In the genomic region with DNA sequence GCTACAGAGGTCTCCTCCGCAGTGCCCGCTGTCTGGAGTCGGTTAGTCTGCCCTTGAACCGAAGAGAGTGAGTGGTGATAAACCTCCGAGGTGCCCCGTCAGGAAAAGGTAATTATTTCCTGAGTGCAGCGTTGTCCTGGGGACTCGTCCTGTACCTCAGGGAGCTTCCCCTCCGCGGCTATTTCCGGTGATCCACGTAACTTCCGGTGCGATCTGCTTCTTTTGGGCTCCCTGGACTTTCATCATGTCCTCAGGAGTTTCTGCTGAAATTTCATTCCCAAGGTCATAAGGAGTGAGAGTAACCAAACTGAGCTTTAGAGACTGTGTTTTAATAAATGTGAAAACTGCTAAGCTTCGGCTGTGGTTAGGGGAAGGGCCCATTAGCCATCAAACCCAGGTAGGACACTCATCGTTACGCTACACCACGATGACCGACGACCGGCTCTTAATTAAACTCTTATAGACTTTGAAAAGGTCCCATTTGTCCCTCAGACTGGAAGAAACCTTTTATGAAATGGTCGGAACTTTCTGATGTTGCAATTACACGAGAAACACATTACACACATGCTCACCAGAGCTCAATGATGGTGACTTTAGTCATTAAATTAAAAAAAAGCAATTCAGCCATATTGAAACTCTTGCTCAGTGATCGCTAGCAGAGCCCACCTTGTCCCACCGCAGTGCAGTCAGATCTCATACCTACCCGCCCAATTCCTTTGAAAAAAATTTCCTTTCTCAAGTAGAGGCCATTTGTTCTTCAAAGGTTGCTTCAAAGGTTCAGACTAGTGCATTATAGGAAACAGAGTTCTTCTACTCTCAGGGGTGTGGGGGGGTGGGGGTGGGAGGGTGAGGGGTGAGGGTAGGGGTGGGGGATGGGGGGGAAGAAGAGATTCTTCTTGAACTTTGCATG, we compare ENCODE assay signal across 7 mouse cellular contexts.
DNase-seq lines count a peak whose midpoint lies in the region; ATAC-seq and TF ChIP-seq lines count a peak whose summit lies in the region.

No protein-coding gene starts in this region.

- H3K9me3 ChIP-seq in CH12.LX (replicated peaks; ENCODE audit: low read length), result no peaks in the 10 kb centered on the region
- no peaks in the 10 kb centered on the region for H3K9me3 ChIP-seq in liver, embryonic 12.5 days (replicated peaks)
- no peaks in the 10 kb centered on the region for H3K9me3 ChIP-seq in forebrain, embryonic 10.5 days

- in situ Hi-C loops in CH12.LX (cut with MboI; ENCODE audit: low pct_ligation_motif_present, low pct_unique_long_range_greater_than_20kb, low sequenced_read_pairs), result no loop called here

- TF ChIP-seq EP300 in CH12.LX (IDR thresholded peaks at IDR 0.05; ENCODE audit: low read length), result no peak

- TF ChIP-seq POLR2A in CH12.LX (IDR thresholded peaks at IDR 0.05; ENCODE audit: low read depth, low read length), result no peak

- WGBS in liver, embryonic 12.5 days (ENCODE audit: insufficient replicate concordance), result 42% methylated on average over 26 of the region's 26 CpGs
- 81% methylated on average over 26 of the region's 26 CpGs for WGBS in forebrain, embryonic 10.5 days

- H3K4me1 ChIP-seq in CH12.LX (ENCODE audit: control insufficient read depth in 1 of 2, insufficient read depth in 2 of 2), result peaks cover 29 to 53% of the 10 kb centered on the region in 2 experiments
- peaks cover 15% of the 10 kb centered on the region for H3K4me1 ChIP-seq in liver, embryonic 12.5 days
- no peaks in the 10 kb centered on the region for H3K4me1 ChIP-seq in forebrain, embryonic 10.5 days

- peak overlapping the region; percentile 35; the same call in 1 of the 2 replicates for H3K9ac ChIP-seq in CH12.LX (ENCODE audit: insufficient read depth, low read depth)
- H3K9ac ChIP-seq in liver, embryonic 12.5 days, result no peak overlapping the region

- peak overlapping the region; percentile 48 for H3K4me2 ChIP-seq in CH12.LX (ENCODE audit: insufficient read depth, low read depth, poor library complexity, severe bottlenecking)
- peak overlapping the region; percentile 52 for H3K4me2 ChIP-seq in liver, embryonic 12.5 days

- no peaks in the 10 kb centered on the region for H3K36me3 ChIP-seq in CH12.LX (replicated peaks in 1 of 2; ENCODE audit: control insufficient read depth in 1 of 2, insufficient read depth in 1 of 2, low read length in 1 of 2)
- no peaks in the 10 kb centered on the region for H3K36me3 ChIP-seq in liver, embryonic 12.5 days
- no peaks in the 10 kb centered on the region for H3K36me3 ChIP-seq in forebrain, embryonic 10.5 days (replicated peaks)

- no peaks in the 10 kb centered on the region for H3K27me3 ChIP-seq in CH12.LX (replicated peaks)
- no peaks in the 10 kb centered on the region for H3K27me3 ChIP-seq in liver, embryonic 12.5 days (replicated peaks)
- H3K27me3 ChIP-seq in forebrain, embryonic 10.5 days (ENCODE audit: poor library complexity, severe bottlenecking), result no peaks in the 10 kb centered on the region

- peak; percentile 83 for DNase-seq in CD4-positive, CD25-positive, alpha-beta regulatory T cell, adult 2 months (ENCODE audit: low read depth, low spot score)
- DNase-seq in CH12.LX (ENCODE audit: extremely low read depth), result peak; percentile 78
- DNase-seq in spleen, adult 12 weeks (ENCODE audit: low spot score), result peak; percentile 21
- DNase-seq in cerebellum, postnatal 14 days, result no peak
- DNase-seq in forebrain, embryonic 10.5 days (ENCODE audit: extremely low spot score, low spot score), result no peak

- H3K4me3 ChIP-seq in CH12.LX (replicated peaks in 1 of 3; ENCODE audit: low read depth in 2 of 3, low read length in 2 of 3, poor library complexity in 1 of 3), result peak overlapping the region in 1 of 3 experiments; percentile 35
- peak overlapping the region; percentile 26 for H3K4me3 ChIP-seq in liver, embryonic 12.5 days
- no peak overlapping the region for H3K4me3 ChIP-seq in forebrain, embryonic 10.5 days

- dilution Hi-C loops in CH12.LX (cut with MboI; ENCODE audit: extremely low pct_ligation_motif_present, extremely low pct_unique_long_range_greater_than_20kb, low sequenced_read_pairs), result no loop called here

- no peaks in the 10 kb centered on the region for H3K79me2 ChIP-seq in CH12.LX (replicated peaks; ENCODE audit: control insufficient read depth, extremely low read depth, insufficient read depth, poor library complexity, severe bottlenecking)

- 0 out of 2 replicates have a peak overlapping the region, but pooled peaks have one; percentile 15 for H3K27ac ChIP-seq in CH12.LX (ENCODE audit: insufficient read depth, low read depth)
- no peak overlapping the region for H3K27ac ChIP-seq in liver, embryonic 12.5 days
- no peak overlapping the region for H3K27ac ChIP-seq in forebrain, embryonic 10.5 days

- TF ChIP-seq CTCF in CH12.LX (conservative IDR thresholded peaks at IDR 0.05 in 1 of 2, IDR thresholded peaks at IDR 0.05 in 1 of 2; ENCODE audit: low read depth in 2 of 2, low read length in 2 of 2), result no peak

- no peak; the same call in 1 of the 2 replicates for TF ChIP-seq RAD21 in CH12.LX (IDR thresholded peaks at IDR 0.05; ENCODE audit: low read depth, low read length)

- ATAC-seq in liver, embryonic 12.5 days, result no peak
- no peak for ATAC-seq in erythroid progenitor cell, adult 5-6 weeks (replicated peaks; ENCODE audit: low FRiP score, poor library complexity, severe bottlenecking)

TF ChIP-seq in CH12.LX, 34 proteins besides CTCF, POLR2A, EP300 and RAD21:
- no peak for TF ChIP-seq KAT2A (IDR thresholded peaks at IDR 0.05; ENCODE audit: insufficient replicate concordance, low read length)
- no peak for TF ChIP-seq E2F4 (IDR thresholded peaks at IDR 0.05; ENCODE audit: insufficient replicate concordance, low read depth, low read length)
- no peak for TF ChIP-seq POLR2AphosphoS2 (IDR thresholded peaks at IDR 0.05; ENCODE audit: low read depth, low read length)
- no peak; the same call in none of the 2 replicates for TF ChIP-seq HCFC1 (IDR thresholded peaks at IDR 0.05; ENCODE audit: low read depth, low read length)
- peak; percentile 63; the same call in 1 of the 2 replicates for TF ChIP-seq RCOR1 (conservative IDR thresholded peaks at IDR 0.05; ENCODE audit: low read depth, low read length)
- no peak for TF ChIP-seq GABPA (IDR thresholded peaks at IDR 0.05; ENCODE audit: insufficient replicate concordance, low read depth, low read length)
- 0 out of 2 replicates have a peak, but pooled peaks have one; percentile 55 for TF ChIP-seq CHD1 (IDR thresholded peaks at IDR 0.05; ENCODE audit: low read depth, low read length)
- TF ChIP-seq TBP (conservative IDR thresholded peaks at IDR 0.05; ENCODE audit: low read depth, low read length), result no peak
- no peak for TF ChIP-seq ZC3H11A (IDR thresholded peaks at IDR 0.05; ENCODE audit: low read depth, low read length)
- no peak; the same call in none of the 2 replicates for TF ChIP-seq MEF2A (IDR thresholded peaks at IDR 0.05; ENCODE audit: borderline replicate concordance, low read depth, low read length)
- no peak for TF ChIP-seq PAX5 (IDR thresholded peaks at IDR 0.05; ENCODE audit: low read length)
- no peak for TF ChIP-seq USF2 (conservative IDR thresholded peaks at IDR 0.05; ENCODE audit: low read depth, low read length)
- TF ChIP-seq BHLHE40 (IDR thresholded peaks at IDR 0.05; ENCODE audit: low read depth, low read length), result no peak
- TF ChIP-seq MAFK (IDR thresholded peaks at IDR 0.05; ENCODE audit: insufficient replicate concordance, low read length), result 0 out of 2 replicates have a peak, but pooled peaks have one; percentile 24
- TF ChIP-seq UBTF (IDR thresholded peaks at IDR 0.05; ENCODE audit: low read depth, low read length), result no peak
- TF ChIP-seq ELF1 (IDR thresholded peaks at IDR 0.05; ENCODE audit: low read depth, low read length), result no peak
- TF ChIP-seq CHD2 (IDR thresholded peaks at IDR 0.05; ENCODE audit: low read length), result no peak; the same call in 1 of the 2 replicates
- peak; percentile 52; the same call in 1 of the 2 replicates for TF ChIP-seq NELFE (IDR thresholded peaks at IDR 0.05; ENCODE audit: low read depth, low read length)
- TF ChIP-seq IRF4 (IDR thresholded peaks at IDR 0.05; ENCODE audit: low read depth, low read length), result no peak
- no peak for TF ChIP-seq ETS1 (conservative IDR thresholded peaks at IDR 0.05; ENCODE audit: low read depth, low read length)
- peak; percentile 48; the same call in 1 of the 2 replicates for TF ChIP-seq MXI1 (IDR thresholded peaks at IDR 0.05; ENCODE audit: low read depth, low read length)
- no peak for TF ChIP-seq USF1 (IDR thresholded peaks at IDR 0.05; ENCODE audit: low read depth, low read length)
- no peak for TF ChIP-seq MYC (IDR thresholded peaks at IDR 0.05; ENCODE audit: low read depth, low read length)
- peak; percentile 12; the same call in 1 of the 2 replicates for TF ChIP-seq SMC3 (IDR thresholded peaks at IDR 0.05; ENCODE audit: low read depth, low read length)
- no peak for TF ChIP-seq JUND (conservative IDR thresholded peaks at IDR 0.05; ENCODE audit: low read depth, low read length)
- no peak for TF ChIP-seq TCF12 (IDR thresholded peaks at IDR 0.05; ENCODE audit: low read depth, low read length)
- peak; percentile 77 for TF ChIP-seq ZNF384 (IDR thresholded peaks at IDR 0.05; ENCODE audit: low read depth, low read length)
- no peak for TF ChIP-seq MAZ (IDR thresholded peaks at IDR 0.05; ENCODE audit: low read depth, low read length)
- TF ChIP-seq MAX (IDR thresholded peaks at IDR 0.05; ENCODE audit: low read length), result peak; percentile 38; the same call in 1 of the 2 replicates
- TF ChIP-seq ZKSCAN1 (IDR thresholded peaks at IDR 0.05; ENCODE audit: borderline replicate concordance, low read depth, low read length), result no peak
- TF ChIP-seq JUN (IDR thresholded peaks at IDR 0.05; ENCODE audit: insufficient read depth, low read depth, low read length), result no peak
- TF ChIP-seq SIN3A (IDR thresholded peaks at IDR 0.05; ENCODE audit: low read length), result peak; percentile 64
- no peak for TF ChIP-seq ZMIZ1 (IDR thresholded peaks at IDR 0.05; ENCODE audit: low read depth, low read length)
- no peak for TF ChIP-seq NRF1 (IDR thresholded peaks at IDR 0.05; ENCODE audit: low read depth, low read length)

Comparison
In these comparisons a context has a peak if more than half of its experiments do, and no peak if none do; other contexts are left out.
1. DNase-seq: peak in CD4-positive, CD25-positive, alpha-beta regulatory T cell, adult 2 months (single experiment), CH12.LX (single experiment) and spleen, adult 12 weeks (single experiment); none in cerebellum, postnatal 14 days (0 of 2) and forebrain, embryonic 10.5 days (single experiment).